Mouse (Mus musculus) cerebral cortex, adult 2 months (tissue): ENCODE data around the gene Cyren.

ENCODE experiments used
- WGBS: fragments of 180-500 bp; shearing (Covaris S2); methylation state at CpG from one replicate; pipeline ENCODE4 v1.1.7; 2018; 5-methylcytosine and 5-hydroxymethylcytosine counted together

Cyren gene

GRCm38 (mm10) chr6:34867301-34867994 is 10.4 kb downstream of the Cyren start:
- WGBS: 83% methylated on average over 16 of the region's 16 CpGs

GRCm38 (mm10) chr6:34866786-34867185 is 11.1 kb downstream of the Cyren start:
- WGBS: 70% methylated on average over 8 of the region's 8 CpGs

DNA sequence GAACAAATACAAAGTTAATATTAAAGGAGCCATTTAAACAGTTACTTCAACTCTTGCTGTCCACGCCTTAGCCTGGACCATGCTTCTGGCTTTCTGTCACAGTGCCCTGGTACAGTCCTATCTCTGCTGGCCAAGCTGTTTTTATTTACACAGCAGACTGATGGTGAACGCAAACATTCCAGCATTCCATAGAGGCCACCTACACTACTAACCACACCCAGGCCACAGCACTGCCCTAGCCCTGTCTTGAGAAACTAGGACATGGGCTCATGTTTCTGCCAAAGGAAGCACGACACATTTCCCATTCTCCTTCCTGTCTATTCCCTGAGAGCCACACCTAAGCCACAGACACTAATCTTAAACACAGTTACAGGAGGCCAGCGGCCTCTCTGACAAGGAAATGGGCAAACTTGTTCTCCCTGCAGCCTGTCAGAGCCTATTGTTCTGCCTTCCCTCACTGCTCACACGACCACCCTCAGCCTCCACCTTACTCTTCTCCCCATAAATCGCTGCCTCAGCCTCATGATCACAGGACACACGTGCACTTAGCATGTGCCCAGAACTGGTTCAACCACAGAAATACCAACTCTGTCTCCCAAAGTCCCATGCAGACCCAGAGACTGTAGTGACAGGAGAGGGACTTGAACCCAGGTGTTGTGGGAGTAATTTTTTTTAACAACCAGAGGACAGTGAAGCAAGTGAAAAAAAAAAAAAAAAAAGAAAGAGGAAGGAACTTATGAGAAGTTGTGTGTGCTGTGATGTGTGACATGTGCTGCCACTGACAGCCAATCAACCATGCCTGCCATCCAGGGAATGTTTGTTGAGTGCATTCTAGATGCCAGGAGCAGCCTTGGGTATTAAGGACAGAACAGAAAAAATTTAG is 11.9 kb downstream of the Cyren start:
- 70% methylated on average over 7 of the region's 7 CpGs for WGBS

- WGBS: 56% methylated on average over 5 of the region's 5 CpGs
Observed at GRCm38 (mm10) chr6:34865213-34865612, 12.6 kb downstream of the Cyren start.

GRCm38 (mm10) chr6:34863786-34864514 is 13.9 kb downstream of the Cyren start:
- 71% methylated on average over 9 of the region's 9 CpGs for WGBS

DNA sequence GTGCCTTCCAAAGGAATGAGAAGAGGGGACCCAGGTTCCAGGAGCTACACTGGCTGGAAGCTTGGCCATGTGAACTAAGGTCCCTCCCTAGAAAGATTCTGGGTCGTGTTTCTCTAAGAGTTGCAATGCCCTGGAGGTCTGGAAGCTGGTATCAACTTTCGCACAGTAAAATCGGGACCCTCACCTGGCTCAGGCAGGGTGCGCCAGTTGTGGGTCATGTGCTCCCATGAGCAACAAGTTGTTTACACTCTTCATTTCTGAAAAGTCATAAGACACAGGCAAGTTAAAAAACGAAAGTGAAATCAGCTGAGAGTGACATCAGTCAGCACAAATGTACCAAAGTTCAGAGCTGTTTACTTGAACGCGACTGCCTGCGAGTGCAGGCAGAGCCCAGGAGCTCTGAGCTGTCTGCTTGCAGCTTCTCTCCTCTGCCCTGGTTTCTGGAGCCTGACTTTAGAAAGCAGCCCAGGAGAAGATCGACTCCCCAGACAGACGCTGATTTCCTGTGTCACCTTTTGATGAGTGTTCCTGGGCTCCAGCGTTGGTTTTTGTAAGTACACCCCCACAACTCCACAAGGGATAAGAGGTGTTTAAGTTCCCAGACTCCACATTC is 15.0 kb downstream of the Cyren start, which contains the start of gene Tmem140:
Gene Tmem140 (plus strand): TSS at position 356 of the 613 bp plus-strand sequence.
- WGBS: 55% methylated on average over 11 of the region's 11 CpGs

GRCm38 (mm10) chr6:34862381-34862780 is 15.5 kb downstream of the Cyren start:
- 82% methylated on average over 6 of the region's 6 CpGs for WGBS

- WGBS: 92% methylated on average over 11 of the region's 11 CpGs
Observed at GRCm38 (mm10) chr6:34861546-34862053, 16.3 kb downstream of the Cyren start.

GRCm38 (mm10) chr6:34832352-34832751 is 45.5 kb downstream of the Cyren start:
- 63% methylated on average over 5 of the region's 5 CpGs for WGBS
